ENCODE assay signal across 9 mouse cellular contexts in the genomic region with DNA sequence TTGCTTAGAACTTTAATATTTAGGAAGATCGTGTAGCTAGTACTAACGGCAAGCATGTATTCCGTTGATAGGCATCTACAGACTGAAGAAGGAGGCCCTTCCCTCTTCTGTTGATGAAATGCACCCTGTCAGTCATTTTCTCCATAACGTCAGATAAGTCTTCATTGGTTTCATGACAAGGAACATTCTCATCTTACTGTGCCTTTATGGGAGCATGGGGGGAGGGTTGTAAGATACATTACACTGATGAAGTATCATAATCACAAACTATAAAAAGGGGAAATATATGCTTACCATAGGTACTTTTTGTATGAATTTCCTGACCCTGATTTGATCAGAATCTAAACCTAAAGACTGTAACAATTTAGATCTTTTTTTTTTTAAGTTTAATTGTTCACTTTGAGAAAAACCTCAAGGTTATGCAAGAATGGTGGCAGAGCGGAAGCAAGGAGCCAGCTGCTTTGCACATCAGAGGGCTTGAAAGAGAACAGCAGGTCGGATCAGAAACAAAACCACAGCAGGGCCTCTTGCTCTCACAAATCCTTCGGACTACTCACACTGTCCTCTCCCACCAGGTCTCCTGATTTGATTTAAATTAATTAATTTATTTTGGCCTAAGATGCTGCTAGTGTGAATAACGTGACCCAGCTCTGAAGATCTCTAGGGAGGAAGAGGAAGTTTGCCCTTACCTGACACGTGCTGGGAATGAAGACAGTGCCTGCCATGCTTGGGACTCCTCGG. TPM values are rescaled to one million over a fixed set of nuclear protein-coding genes. Genes with fewer than 3 reads are reported as not detected.
A peak's percentile ranks its signal among the peaks of the same experiment; 100 is the strongest.
DNase-seq lines count a peak whose midpoint lies in the region; ATAC-seq lines count a peak whose summit lies in the region.
"Had no signal": no experiment of that assay in that cellular context is flagged by ENCODE, and none has a peak within 500 bp of the region (broad histone marks: within the 10 kb centered on the region; RNA-seq: fewer than 3 reads in every experiment).

A gene (plus strand): TSS at position 668 of the 741 bp plus-strand sequence.

- H3K27ac ChIP-seq in forebrain, embryonic 10.5 days: 0 out of 2 replicates have a peak within 1 kb of the TSS, but pooled peaks have one; percentile 15
- H3K27ac ChIP-seq in forebrain, embryonic 16.5 days (ENCODE audit: low read length): no peak within 1 kb of the TSS
- no peak within 1 kb of the TSS for H3K27ac ChIP-seq in limb, embryonic 10.5 days

- ATAC-seq in forebrain, embryonic 16.5 days: no peak
- ATAC-seq in granulocyte monocyte progenitor cell, adult 5-6 weeks (replicated peaks; ENCODE audit: poor library complexity, severe bottlenecking): peak; percentile 80
- ATAC-seq: forebrain, embryonic 14.5 days had no signal

- H3K27me3 ChIP-seq in forebrain, embryonic 10.5 days (ENCODE audit: poor library complexity, severe bottlenecking): no peaks in the 10 kb centered on the region
- no peaks in the 10 kb centered on the region for H3K27me3 ChIP-seq in forebrain, embryonic 16.5 days (replicated peaks; ENCODE audit: control insufficient read depth, insufficient read depth, low read length)
- H3K27me3 ChIP-seq in limb, embryonic 10.5 days (ENCODE audit: low read depth, poor library complexity, severe bottlenecking): no peaks in the 10 kb centered on the region

- no peak within 1 kb of the TSS for H3K4me2 ChIP-seq in forebrain, embryonic 16.5 days (ENCODE audit: low read length)

- H3K9ac ChIP-seq in forebrain, embryonic 16.5 days (replicated peaks; ENCODE audit: low read depth, low read length): no peak within 1 kb of the TSS

- no peak within 1 kb of the TSS for H3K4me3 ChIP-seq in forebrain, embryonic 10.5 days
- H3K4me3 ChIP-seq in forebrain, embryonic 16.5 days (replicated peaks; ENCODE audit: low read length): no peak within 1 kb of the TSS
- no peak within 1 kb of the TSS for H3K4me3 ChIP-seq in limb, embryonic 10.5 days

- no peak for DNase-seq in forebrain, embryonic 10.5 days (ENCODE audit: extremely low spot score, low spot score)
- DNase-seq in CD4-positive, CD25-positive, alpha-beta regulatory T cell, adult 2 months (ENCODE audit: low read depth, low spot score): peak; percentile 80
- peak; percentile 77 to 83 for DNase-seq in spleen, postnatal 36 days (ENCODE audit: low spot score in 2 of 2)
- no peak for DNase-seq in left cerebral cortex, postnatal 14 days (ENCODE audit: low spot score in 2 of 2)
- no peak for DNase-seq in adrenal gland, adult 18-20 months (ENCODE audit: low spot score in 2 of 2)
- no peak for DNase-seq in limb, embryonic 10.5 days (ENCODE audit: low spot score)

- no peaks in the 10 kb centered on the region for H3K36me3 ChIP-seq in forebrain, embryonic 10.5 days (replicated peaks)
- H3K36me3 ChIP-seq in forebrain, embryonic 16.5 days (ENCODE audit: control insufficient read depth, insufficient read depth): no peaks in the 10 kb centered on the region
- H3K36me3 ChIP-seq in limb, embryonic 10.5 days: no peaks in the 10 kb centered on the region

- WGBS in forebrain, embryonic 10.5 days: 40% methylated on average over 10 of the region's 10 CpGs
- 32% methylated on average over 10 of the region's 10 CpGs for WGBS in forebrain, embryonic 16.5 days
- WGBS in limb, embryonic 10.5 days: 51% methylated on average over 10 of the region's 10 CpGs

- intact Hi-C loops in left cerebral cortex, postnatal 14 days (cut with DNase I): no loop called here

- peaks cover 10% of the 10 kb centered on the region for H3K4me1 ChIP-seq in forebrain, embryonic 10.5 days
- no peaks in the 10 kb centered on the region for H3K4me1 ChIP-seq in forebrain, embryonic 16.5 days (replicated peaks; ENCODE audit: control insufficient read depth, insufficient read depth, low read length)
- H3K4me1 ChIP-seq in limb, embryonic 10.5 days: no peaks in the 10 kb centered on the region

- no peaks in the 10 kb centered on the region for H3K9me3 ChIP-seq in forebrain, embryonic 10.5 days
- no peaks in the 10 kb centered on the region for H3K9me3 ChIP-seq in forebrain, embryonic 16.5 days (ENCODE audit: control insufficient read depth, low read length)
- H3K9me3 ChIP-seq in limb, embryonic 10.5 days (replicated peaks): no peaks in the 10 kb centered on the region

RNA-seq across cellular contexts. Expression of the gene that starts here (rescaled TPM):
- polyA plus RNA-seq in forebrain, embryonic 10.5 days (2016; fragmentation: Nextera tagmentation; extraction: Ambion mirVana): 0.11 and 0.30 TPM in 2 replicates
- 0.06 and 0.10 TPM in 2 replicates for polyA plus RNA-seq in forebrain, embryonic 16.5 days (2015; fragmentation: Nextera tagmentation; extraction: Ambion mirVana)
- 6.1 and 12.1 TPM in 2 replicates for total RNA-seq in granulocyte monocyte progenitor cell, adult 5-6 weeks (2014; fragmentation: Nextera tagmentation)
- total RNA-seq in granulocyte monocyte progenitor cell, adult 5-6 weeks (2017): 4.4 and 5.6 TPM in 2 replicates
- under 1 TPM; 0.25 to 0.33 TPM for total RNA-seq in left cerebral cortex, postnatal 14 days (2021)
- 1 to 10 TPM in 1 of 2 experiments, under 1 TPM in 1; 0.33 to 1.1 TPM for total RNA-seq in adrenal gland, adult 18-20 months (2021)
- 0.10 TPM in 1 of 2 replicates, not detected in the other for polyA plus RNA-seq in limb, embryonic 10.5 days (2016; fragmentation: Nextera tagmentation; extraction: Ambion mirVana)

Comparison
In these comparisons a context has a peak if more than half of its experiments do, and no peak if none do; other contexts are left out.
1. DNase-seq: peak in CD4-positive, CD25-positive, alpha-beta regulatory T cell, adult 2 months (single experiment) and spleen, postnatal 36 days (2 of 2); none in forebrain, embryonic 10.5 days (single experiment), left cerebral cortex, postnatal 14 days (0 of 2), adrenal gland, adult 18-20 months (0 of 2) and limb, embryonic 10.5 days (single experiment).